Mouse (Mus musculus) gastrocnemius, adult 18-20 months (tissue): ENCODE results near the gene Vps39. TPM values are rescaled to one million over a fixed set of nuclear protein-coding genes. Genes with fewer than 3 reads are reported as not detected.
A peak's percentile ranks its signal among the peaks of the same experiment; 100 is the strongest.

Source experiments
- DNase-seq: peaks from one replicate; pipeline ENCODE4 v3.0.0; 2021; ENCODE audit warnings: low spot score
- total RNA-seq, 2 experiments: library from RNA; stranded (reverse); gene quantifications; 2 replicates each; pipeline ENCODE4 v1.2.3; 2021

The Vps39 gene
- total RNA-seq, 2 experiments from 2014 or later: 18.5 to 23.3 TPM

DNA sequence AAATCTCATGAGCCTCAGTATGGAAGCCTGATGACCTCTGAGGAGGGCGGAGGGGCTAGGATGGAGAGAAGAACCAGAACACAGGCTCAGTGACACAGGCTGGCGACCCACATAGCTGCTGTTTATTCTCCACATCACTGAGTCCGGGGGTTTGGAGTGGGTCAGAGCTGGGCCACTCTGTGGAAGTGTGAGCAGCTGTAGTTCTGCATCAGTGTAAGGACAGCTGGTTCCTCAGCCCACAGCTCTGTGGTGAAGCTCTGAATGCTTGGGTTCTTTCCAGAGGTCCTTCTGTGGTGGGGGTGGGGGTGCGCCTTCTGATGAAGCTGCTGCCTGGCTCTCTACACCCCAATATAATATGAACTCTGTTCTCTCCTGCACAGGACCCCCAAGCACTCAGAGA, 53.1 kb downstream of the Vps39 start:
- no peak for DNase-seq

- DNase-seq: no peak
Measured at GRCm38 (mm10) chr2:120296160-120296559, 56.8 kb downstream of the Vps39 start.

GRCm38 (mm10) chr2:120291471-120292078, 61.4 kb downstream of the Vps39 start:
- no peak for DNase-seq

DNA sequence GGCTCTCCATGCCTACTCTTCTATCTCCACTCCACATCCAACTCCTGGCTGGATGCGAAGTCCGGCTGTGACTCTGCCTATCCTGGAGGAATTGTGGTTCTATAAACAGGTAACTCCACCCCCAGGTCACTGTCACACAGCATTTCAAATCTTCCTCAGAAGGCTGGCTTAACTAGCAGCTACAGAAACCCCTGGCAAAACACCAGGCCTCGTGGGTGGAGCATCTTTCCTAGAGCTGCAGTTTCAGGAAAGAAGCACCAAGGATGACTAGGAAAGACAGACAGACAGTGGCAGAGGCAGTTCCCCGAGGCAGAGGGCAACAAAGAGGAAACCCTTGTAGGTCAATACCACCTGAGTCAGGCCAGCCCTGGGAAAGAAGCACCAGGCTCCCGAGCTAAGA, 63.9 kb downstream of the Vps39 start, which contains the start of gene Pla2g4d:
TSS of gene Pla2g4d (minus strand) at position 203 of the 400 bp plus-strand sequence.
- DNase-seq: no peak

GRCm38 (mm10) chr2:120288401-120288800, 64.5 kb downstream of the Vps39 start:
- DNase-seq: no peak

DNA sequence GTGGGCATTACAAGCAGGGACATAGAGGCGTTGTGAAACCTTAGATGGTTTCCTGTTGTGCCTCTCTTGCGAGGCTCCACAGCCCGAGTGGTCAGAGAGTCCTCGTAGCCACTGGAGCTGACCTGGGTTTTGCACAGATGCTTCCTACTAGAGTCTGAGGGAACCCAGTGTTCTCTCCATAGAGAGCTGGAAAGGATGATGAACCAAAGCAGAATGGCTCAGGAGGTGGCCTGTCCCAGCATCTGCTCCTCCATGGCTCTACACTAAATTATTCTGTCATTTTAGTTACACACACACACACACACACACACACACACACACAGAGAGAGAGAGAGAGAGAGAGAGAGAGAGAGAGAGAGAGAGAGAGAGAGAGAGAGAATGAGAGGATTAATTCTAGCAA, 67.3 kb downstream of the Vps39 start:
- no peak for DNase-seq

DNA sequence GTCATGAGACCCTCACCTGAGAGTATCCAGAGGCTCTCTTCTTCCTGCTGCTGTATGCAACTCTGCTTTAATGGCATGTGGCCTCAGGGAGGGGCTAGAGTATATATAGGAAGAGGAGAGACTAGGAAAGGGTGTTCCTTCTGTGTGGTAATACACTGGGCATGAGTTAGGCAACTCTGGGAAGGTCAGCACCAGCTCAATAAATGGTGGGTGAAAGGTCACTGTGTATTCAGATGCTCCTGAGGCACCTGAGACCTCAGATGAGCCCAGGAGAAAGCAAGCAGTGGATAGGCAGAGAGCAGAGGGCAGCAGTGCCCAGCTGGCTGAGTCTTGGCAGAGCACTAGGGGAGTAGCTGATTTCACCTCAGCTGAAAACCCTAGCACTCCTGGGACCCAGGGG, 68.2 kb downstream of the Vps39 start:
- no peak for DNase-seq

DNA sequence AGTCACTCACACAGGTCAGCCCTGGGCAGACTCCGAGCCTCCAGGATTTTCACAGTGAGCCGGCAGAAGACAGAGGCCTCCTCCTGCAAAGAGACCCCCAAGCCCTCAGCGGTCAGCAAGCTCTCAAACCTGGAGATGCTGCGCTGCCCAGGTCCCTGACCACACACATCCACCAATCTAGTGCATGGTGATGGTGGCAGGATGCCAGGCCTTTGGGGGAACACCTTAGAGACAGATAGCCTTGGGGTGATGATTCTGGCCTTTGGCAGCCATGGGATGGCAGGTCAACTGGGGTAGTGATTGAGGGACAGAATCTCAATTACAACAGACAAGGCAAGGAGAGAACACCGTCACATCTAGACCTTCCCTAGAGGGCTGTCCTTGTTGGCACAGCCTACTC, 68.8 kb downstream of the Vps39 start:
- DNase-seq: no peak

- DNase-seq: no peak
Measured at GRCm38 (mm10) chr2:120283550-120283949, 69.4 kb downstream of the Vps39 start.

- DNase-seq: no peak
Measured at GRCm38 (mm10) chr2:120281221-120281620, 71.7 kb downstream of the Vps39 start.

DNA sequence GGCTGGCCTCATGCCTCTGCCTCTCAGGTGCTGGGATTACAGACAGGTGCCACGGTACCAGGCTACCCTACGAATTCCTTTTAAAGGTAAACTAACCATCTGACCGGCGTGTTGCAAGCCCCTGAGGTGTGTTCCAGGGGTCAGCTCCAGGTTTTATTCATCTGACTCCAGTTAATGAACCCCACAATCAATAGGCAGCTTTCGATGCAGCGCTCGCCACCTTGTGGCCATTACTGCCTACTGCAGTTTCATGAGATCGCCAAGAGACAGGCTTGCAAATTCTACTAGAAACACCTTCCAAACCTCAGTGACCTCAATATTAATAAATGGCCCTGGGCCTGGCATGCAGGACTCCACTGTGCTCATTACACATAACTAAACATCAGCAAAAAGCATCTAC, 73.0 kb downstream of the Vps39 start:
- peak; percentile 43 for DNase-seq

- DNase-seq: no peak
Measured at GRCm38 (mm10) chr2:120276951-120277350, 76.0 kb downstream of the Vps39 start.

DNA sequence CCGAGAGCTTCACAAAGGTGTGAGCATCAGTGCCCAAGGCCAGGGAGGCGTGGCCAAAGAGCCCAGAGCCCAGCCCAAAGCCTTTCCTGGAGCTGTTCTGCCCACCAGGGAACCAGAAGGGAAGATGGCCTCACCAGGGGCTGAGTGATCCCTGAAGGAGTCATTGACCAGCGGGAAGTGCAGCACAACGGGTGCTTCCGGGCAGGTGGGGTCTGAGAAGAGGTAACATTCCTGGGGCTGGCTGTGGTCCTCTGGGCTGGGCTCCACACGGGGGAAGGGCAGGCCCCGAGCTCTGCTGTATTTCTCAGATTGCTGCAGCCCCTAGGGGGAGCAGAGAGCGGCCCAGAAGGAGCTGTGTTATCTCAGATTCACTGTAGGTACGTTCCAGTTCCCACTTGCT, 84.3 kb downstream of the Vps39 start:
- no peak for DNase-seq

Other genes starting within 250 kb of the Vps39 start
- gene Ehd4, start 198.5 kb downstream of the Vps39 start, total RNA-seq: 10 to 100 TPM; 27.1 to 31.2 TPM
- gene Pla2g4e, start 107.8 kb downstream of the Vps39 start, total RNA-seq: 10 to 100 TPM; 26.2 to 27.0 TPM
- gene Pla2g4d, start 63.9 kb downstream of the Vps39 start, total RNA-seq: not detected
- gene Pla2g4f, start 39.0 kb downstream of the Vps39 start, total RNA-seq: not detected
- 10 to 100 TPM; 30.2 to 36.5 TPM for gene Ganc, start 50.8 kb upstream of the Vps39 start, total RNA-seq
- 10 to 100 TPM; 33.6 to 35.1 TPM for gene Tmem87a, start 51.0 kb upstream of the Vps39 start, total RNA-seq
- gene Capn3, start 102.9 kb upstream of the Vps39 start, total RNA-seq: 100 to 1,000 TPM; 126 to 135 TPM
- gene Zfp106, start 210.7 kb upstream of the Vps39 start, total RNA-seq: 100 to 1,000 TPM; 690 to 739 TPM
- 10 to 100 TPM; 46.6 to 47.3 TPM for gene Snap23, start 214.5 kb upstream of the Vps39 start, total RNA-seq